Mouse (Mus musculus): ENCODE data around the gene Ruvbl1. TPM values are rescaled to one million over a fixed set of nuclear protein-coding genes. Genes with fewer than 3 reads are reported as not detected.

Gene Ruvbl1
- polyA plus RNA-seq, 1 experiment: 28.3 TPM

GRCm38 (mm10) chr6:88544241-88544640, 79.0 kb downstream of the Ruvbl1 start:
- Histone ChIP-seq H3K4me3 (replicated peaks; ENCODE audit: control insufficient read depth, low read depth, low read length) (no peak overlapping the region), H3K27ac (ENCODE audit: control insufficient read depth, insufficient read depth, low read depth, low read length, poor library complexity) (no peak overlapping the region), H3K4me1 (ENCODE audit: control insufficient read depth, insufficient read depth, low read length) (no peaks in the 10 kb centered on the region; the same call in 1 of the 2 replicates)
- WGBS: 74% methylated on average over 3 of the region's 3 CpGs
- TF ChIP-seq CTCF (IDR thresholded peaks at IDR 0.05; ENCODE audit: control insufficient read depth, insufficient read depth, low read length) (no peak), POLR2A (IDR thresholded peaks at IDR 0.05; ENCODE audit: borderline replicate concordance, control insufficient read depth, low read depth, low read length) (no peak)

GRCm38 (mm10) chr6:88544644-88545396, 79.6 kb downstream of the Ruvbl1 start:
- TF ChIP-seq CTCF (IDR thresholded peaks at IDR 0.05; ENCODE audit: control insufficient read depth, insufficient read depth, low read length) (no peak), POLR2A (IDR thresholded peaks at IDR 0.05; ENCODE audit: borderline replicate concordance, control insufficient read depth, low read depth, low read length) (no peak)
- no peak overlapping the region for H3K4me3 ChIP-seq (replicated peaks; ENCODE audit: control insufficient read depth, low read depth, low read length)
- whole genome bisulfite sequencing: 26% methylated on average over 11 of the region's 11 CpGs
- H3K27ac ChIP-seq (ENCODE audit: control insufficient read depth, insufficient read depth, low read depth, low read length, poor library complexity): no peak overlapping the region
- H3K4me1 ChIP-seq (ENCODE audit: control insufficient read depth, insufficient read depth, low read length): no peaks in the 10 kb centered on the region; the same call in 1 of the 2 replicates

GRCm38 (mm10) chr6:88545397-88545790, 80.2 kb downstream of the Ruvbl1 start:
- no peak overlapping the region for H3K27ac ChIP-seq (ENCODE audit: control insufficient read depth, insufficient read depth, low read depth, low read length, poor library complexity)
- H3K4me1 ChIP-seq (ENCODE audit: control insufficient read depth, insufficient read depth, low read length): no peaks in the 10 kb centered on the region; the same call in 1 of the 2 replicates
- WGBS: 50% methylated on average over 10 of the region's 10 CpGs
- TF ChIP-seq CTCF (IDR thresholded peaks at IDR 0.05; ENCODE audit: control insufficient read depth, insufficient read depth, low read length) (no peak), POLR2A (IDR thresholded peaks at IDR 0.05; ENCODE audit: borderline replicate concordance, control insufficient read depth, low read depth, low read length) (no peak)
- H3K4me3 ChIP-seq (replicated peaks; ENCODE audit: control insufficient read depth, low read depth, low read length): no peak overlapping the region

Other genes starting within 250 kb of the Ruvbl1 start
- gene Dnajb8, start 243.1 kb upstream of the Ruvbl1 start, polyA plus RNA-seq (2011; ENCODE audit: insufficient read depth, insufficient read length, low replicate concordance, missing spikeins): not detected in 2 replicates
- 4.3 and 5.2 TPM in 2 replicates for gene Eefsec, start 18.9 kb upstream of the Ruvbl1 start, polyA plus RNA-seq (2011; ENCODE audit: insufficient read depth, insufficient read length, low replicate concordance, missing spikeins)
- gene Sec61a1, start 53.5 kb downstream of the Ruvbl1 start, polyA plus RNA-seq (2011; ENCODE audit: insufficient read depth, insufficient read length, low replicate concordance, missing spikeins): 36.0 and 40.5 TPM in 2 replicates
- 2.1 and 2.7 TPM in 2 replicates for gene Kbtbd12, start 172.5 kb downstream of the Ruvbl1 start, polyA plus RNA-seq (2011; ENCODE audit: insufficient read depth, insufficient read length, low replicate concordance, missing spikeins)